Mouse (Mus musculus): ENCODE measurements around the gene Npc2. TPM values are rescaled to one million over a fixed set of nuclear protein-coding genes. Genes with fewer than 3 reads are reported as not detected.

The Npc2 gene
- polyA plus RNA-seq, 1 experiment, result 180 TPM

DNA sequence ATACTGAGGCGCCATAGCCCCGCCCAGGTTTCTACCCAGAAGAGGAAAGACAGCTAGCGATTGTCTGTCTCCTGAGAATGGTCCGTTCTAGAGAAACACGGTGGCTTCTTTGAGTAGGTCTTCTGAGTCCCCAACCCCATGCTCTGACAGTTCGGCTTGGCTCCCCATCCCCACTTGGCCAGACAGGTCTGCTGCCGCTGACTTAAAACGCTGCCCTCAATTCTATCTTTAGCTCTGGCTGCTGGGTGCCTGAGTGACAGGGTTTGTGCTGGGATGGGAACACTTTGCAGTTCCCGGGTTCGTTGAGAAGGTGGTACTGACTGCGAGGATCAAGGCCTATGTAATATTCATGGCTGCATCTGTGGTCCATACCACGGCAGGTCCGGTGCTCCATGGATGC is 39.6 kb downstream of the Npc2 start:
- Histone ChIP-seq H3K9ac (ENCODE audit: low read depth, poor library complexity, severe bottlenecking) (no peak overlapping the region), H3K27me3 (ENCODE audit: control insufficient read depth, insufficient read depth, low read length, poor library complexity, severe bottlenecking) (no peaks in the 10 kb centered on the region), H3K27ac (ENCODE audit: insufficient read depth, low read length) (no peak overlapping the region), H3K9me3 (replicated peaks; ENCODE audit: control insufficient read depth, insufficient read depth, low read length, poor library complexity, severe bottlenecking) (no peaks in the 10 kb centered on the region), H3K4me1 (ENCODE audit: control insufficient read depth, insufficient read depth, low read length) (no peaks in the 10 kb centered on the region), H3K4me3 (ENCODE audit: low read depth, low read length) (no peak overlapping the region), H3K36me3 (ENCODE audit: control insufficient read depth, insufficient read depth, low read length, poor library complexity, severe bottlenecking) (no peaks in the 10 kb centered on the region)
- no peak for TF ChIP-seq CTCF (IDR thresholded peaks at IDR 0.05; ENCODE audit: low read depth, low read length)
- TF ChIP-seq EP300 (IDR thresholded peaks at IDR 0.05; ENCODE audit: insufficient read depth, low read depth, low read length), result no peak
- no peak for TF ChIP-seq POLR2A (IDR thresholded peaks at IDR 0.05; ENCODE audit: insufficient read depth, low read length)

DNA sequence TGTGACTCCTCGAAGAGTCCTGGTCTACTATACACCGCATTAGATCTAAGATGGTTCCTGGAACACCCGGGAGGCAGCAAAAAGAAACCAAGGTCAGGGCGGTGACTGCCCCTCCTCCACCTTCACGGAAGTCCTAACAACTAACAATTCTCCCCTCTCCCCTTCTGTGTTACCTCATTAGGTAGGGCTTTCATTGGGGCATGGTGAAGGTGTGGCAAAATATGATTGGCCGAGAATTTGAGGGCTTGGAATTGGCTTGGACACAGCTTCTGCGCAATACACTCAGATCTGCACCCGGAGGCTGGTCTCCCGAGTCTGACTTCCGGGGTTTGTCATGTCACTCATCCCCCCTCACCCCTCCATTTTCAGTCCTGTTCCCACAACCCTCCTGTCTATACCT is 44.5 kb downstream of the Npc2 start:
- Histone ChIP-seq H3K27me3 (ENCODE audit: control insufficient read depth, insufficient read depth, low read length, poor library complexity, severe bottlenecking) (no peaks in the 10 kb centered on the region), H3K4me1 (ENCODE audit: control insufficient read depth, insufficient read depth, low read length) (no peaks in the 10 kb centered on the region), H3K9ac (ENCODE audit: low read depth, poor library complexity, severe bottlenecking) (no peak overlapping the region), H3K9me3 (replicated peaks; ENCODE audit: control insufficient read depth, insufficient read depth, low read length, poor library complexity, severe bottlenecking) (no peaks in the 10 kb centered on the region), H3K36me3 (ENCODE audit: control insufficient read depth, insufficient read depth, low read length, poor library complexity, severe bottlenecking) (no peaks in the 10 kb centered on the region), H3K27ac (ENCODE audit: insufficient read depth, low read length) (no peak overlapping the region), H3K4me3 (ENCODE audit: low read depth, low read length) (no peak overlapping the region)
- TF ChIP-seq POLR2A (IDR thresholded peaks at IDR 0.05; ENCODE audit: insufficient read depth, low read length), result no peak
- no peak for TF ChIP-seq CTCF (IDR thresholded peaks at IDR 0.05; ENCODE audit: low read depth, low read length)
- TF ChIP-seq EP300 (IDR thresholded peaks at IDR 0.05; ENCODE audit: insufficient read depth, low read depth, low read length), result no peak

DNA sequence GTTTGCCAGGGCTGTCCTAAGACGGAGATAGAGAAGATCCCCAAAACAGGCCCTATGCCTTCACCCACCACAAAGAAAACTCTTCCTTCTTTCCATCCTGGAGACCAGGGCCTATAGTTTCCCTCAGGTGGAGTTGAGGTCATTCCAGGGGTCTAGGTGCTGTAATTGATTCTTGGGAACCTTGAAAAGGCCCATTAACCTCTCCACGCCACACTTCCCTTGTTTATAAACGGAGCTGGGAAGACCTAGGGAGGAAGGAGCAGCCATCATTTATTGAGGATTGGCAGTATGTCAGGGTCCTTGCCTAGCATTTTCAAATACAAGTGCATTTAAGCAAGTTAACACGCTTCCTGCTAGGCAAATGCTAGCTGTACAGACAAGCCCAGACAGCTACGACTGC is 45.5 kb downstream of the Npc2 start:
- H3K27ac ChIP-seq (ENCODE audit: insufficient read depth, low read length), result no peak overlapping the region
- no peak for TF ChIP-seq POLR2A (IDR thresholded peaks at IDR 0.05; ENCODE audit: insufficient read depth, low read length)
- H3K9ac ChIP-seq (ENCODE audit: low read depth, poor library complexity, severe bottlenecking), result no peak overlapping the region
- no peaks in the 10 kb centered on the region for H3K36me3 ChIP-seq (ENCODE audit: control insufficient read depth, insufficient read depth, low read length, poor library complexity, severe bottlenecking)
- no peaks in the 10 kb centered on the region for H3K27me3 ChIP-seq (ENCODE audit: control insufficient read depth, insufficient read depth, low read length, poor library complexity, severe bottlenecking)
- no peaks in the 10 kb centered on the region for H3K4me1 ChIP-seq (ENCODE audit: control insufficient read depth, insufficient read depth, low read length)
- H3K9me3 ChIP-seq (replicated peaks; ENCODE audit: control insufficient read depth, insufficient read depth, low read length, poor library complexity, severe bottlenecking), result no peaks in the 10 kb centered on the region
- H3K4me3 ChIP-seq (ENCODE audit: low read depth, low read length), result no peak overlapping the region

DNA sequence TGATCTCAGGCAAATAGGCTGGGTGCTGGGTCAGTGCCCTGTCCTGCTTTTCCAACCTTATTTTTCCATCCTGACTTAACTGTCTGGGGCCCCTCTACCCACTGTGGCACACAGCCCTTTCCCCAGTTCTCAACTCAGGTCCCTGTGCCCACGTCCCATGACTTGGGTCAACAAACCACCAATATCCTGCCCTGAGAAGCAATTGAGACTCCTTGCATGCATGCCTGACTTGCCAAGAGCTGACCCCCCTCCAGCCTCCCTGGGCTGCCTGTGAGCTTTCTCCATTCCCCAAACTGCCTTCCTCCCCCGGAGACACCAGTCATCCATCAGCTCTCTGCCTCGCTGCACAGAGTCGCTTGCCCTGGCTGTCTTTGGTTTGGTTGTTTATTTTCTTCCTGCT is 46.0 kb downstream of the Npc2 start:
- Histone ChIP-seq H3K9ac (ENCODE audit: low read depth, poor library complexity, severe bottlenecking) (no peak overlapping the region), H3K9me3 (replicated peaks; ENCODE audit: control insufficient read depth, insufficient read depth, low read length, poor library complexity, severe bottlenecking) (no peaks in the 10 kb centered on the region), H3K27ac (ENCODE audit: insufficient read depth, low read length) (no peak overlapping the region), H3K27me3 (ENCODE audit: control insufficient read depth, insufficient read depth, low read length, poor library complexity, severe bottlenecking) (no peaks in the 10 kb centered on the region), H3K36me3 (ENCODE audit: control insufficient read depth, insufficient read depth, low read length, poor library complexity, severe bottlenecking) (no peaks in the 10 kb centered on the region), H3K4me3 (ENCODE audit: low read depth, low read length) (no peak overlapping the region), H3K4me1 (ENCODE audit: control insufficient read depth, insufficient read depth, low read length) (no peaks in the 10 kb centered on the region)
- TF ChIP-seq CTCF (IDR thresholded peaks at IDR 0.05; ENCODE audit: low read depth, low read length) (no peak), POLR2A (IDR thresholded peaks at IDR 0.05; ENCODE audit: insufficient read depth, low read length) (no peak), EP300 (IDR thresholded peaks at IDR 0.05; ENCODE audit: insufficient read depth, low read depth, low read length) (no peak)

DNA sequence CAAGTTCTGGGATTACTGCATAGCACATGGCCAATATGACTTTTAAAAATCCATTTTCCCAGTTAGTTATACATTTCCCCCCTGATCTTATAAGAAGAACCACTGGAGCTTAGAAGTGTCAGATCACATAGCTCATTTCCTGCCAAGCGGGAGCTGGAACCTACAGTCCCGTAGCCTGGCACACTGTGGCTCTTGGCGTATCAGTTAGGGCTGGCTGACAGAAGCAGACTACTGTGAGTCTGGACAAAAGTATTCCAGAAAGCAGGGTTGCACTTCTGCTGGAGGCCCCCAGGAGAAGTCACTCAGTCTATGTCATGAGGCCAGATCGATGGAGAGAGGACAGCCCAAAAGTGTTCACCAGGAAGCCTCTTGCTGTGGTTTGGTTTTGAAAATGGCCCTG is 46.6 kb downstream of the Npc2 start:
- H3K27me3 ChIP-seq (ENCODE audit: control insufficient read depth, insufficient read depth, low read length, poor library complexity, severe bottlenecking), result no peaks in the 10 kb centered on the region
- TF ChIP-seq POLR2A (IDR thresholded peaks at IDR 0.05; ENCODE audit: insufficient read depth, low read length) (no peak), CTCF (IDR thresholded peaks at IDR 0.05; ENCODE audit: low read depth, low read length) (no peak), EP300 (IDR thresholded peaks at IDR 0.05; ENCODE audit: insufficient read depth, low read depth, low read length) (no peak)
- H3K4me3 ChIP-seq (ENCODE audit: low read depth, low read length), result no peak overlapping the region
- H3K9me3 ChIP-seq (replicated peaks; ENCODE audit: control insufficient read depth, insufficient read depth, low read length, poor library complexity, severe bottlenecking), result no peaks in the 10 kb centered on the region
- no peak overlapping the region for H3K27ac ChIP-seq (ENCODE audit: insufficient read depth, low read length)
- H3K9ac ChIP-seq (ENCODE audit: low read depth, poor library complexity, severe bottlenecking), result no peak overlapping the region
- no peaks in the 10 kb centered on the region for H3K36me3 ChIP-seq (ENCODE audit: control insufficient read depth, insufficient read depth, low read length, poor library complexity, severe bottlenecking)
- no peaks in the 10 kb centered on the region for H3K4me1 ChIP-seq (ENCODE audit: control insufficient read depth, insufficient read depth, low read length)

DNA sequence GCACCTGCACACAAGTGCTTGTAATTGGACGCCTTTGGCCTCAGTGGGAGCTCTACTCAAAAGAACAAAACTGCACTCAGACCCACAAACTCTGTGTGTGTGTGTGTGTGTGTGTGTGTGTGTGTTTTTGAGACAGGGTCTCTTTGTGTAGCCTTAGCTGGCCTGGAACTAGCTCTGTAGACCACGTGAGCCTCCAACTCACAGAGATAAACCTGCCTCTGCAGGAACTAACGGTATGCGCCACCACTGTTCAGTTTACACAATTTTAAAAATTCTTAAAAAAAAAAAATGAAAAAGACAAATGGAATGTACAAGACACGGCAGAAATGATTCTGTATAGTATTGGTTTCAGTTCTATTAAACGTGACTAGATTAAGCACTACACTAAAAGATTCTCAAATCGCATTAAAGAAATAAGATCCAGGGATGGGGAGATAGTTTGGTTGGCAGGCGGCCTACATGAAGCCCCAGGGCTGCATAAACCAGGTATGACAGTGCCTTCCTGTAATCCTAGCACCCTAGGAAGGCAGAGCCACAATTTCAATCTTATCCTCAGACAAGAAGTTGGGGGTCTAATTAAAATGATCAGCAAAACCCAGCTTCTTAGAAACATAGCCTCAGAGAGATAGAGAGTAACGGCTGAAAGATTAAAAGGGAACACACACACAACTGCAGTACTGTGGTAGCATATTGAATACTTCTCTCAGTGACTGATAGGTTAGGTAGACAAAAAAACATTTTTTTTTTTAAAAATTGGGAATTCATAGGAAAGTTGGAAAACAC is 54.3 kb downstream of the Npc2 start:
- TF ChIP-seq POLR2A (IDR thresholded peaks at IDR 0.05; ENCODE audit: insufficient read depth, low read length) (no peak), EP300 (IDR thresholded peaks at IDR 0.05; ENCODE audit: insufficient read depth, low read depth, low read length) (no peak), CTCF (IDR thresholded peaks at IDR 0.05; ENCODE audit: low read depth, low read length) (no peak)
- Histone ChIP-seq H3K9ac (ENCODE audit: low read depth, poor library complexity, severe bottlenecking) (no peak overlapping the region), H3K4me1 (ENCODE audit: control insufficient read depth, insufficient read depth, low read length) (no peaks in the 10 kb centered on the region), H3K36me3 (ENCODE audit: control insufficient read depth, insufficient read depth, low read length, poor library complexity, severe bottlenecking) (no peaks in the 10 kb centered on the region), H3K9me3 (replicated peaks; ENCODE audit: control insufficient read depth, insufficient read depth, low read length, poor library complexity, severe bottlenecking) (no peaks in the 10 kb centered on the region), H3K27me3 (ENCODE audit: control insufficient read depth, insufficient read depth, low read length, poor library complexity, severe bottlenecking) (no peaks in the 10 kb centered on the region), H3K27ac (ENCODE audit: insufficient read depth, low read length) (no peak overlapping the region), H3K4me3 (ENCODE audit: low read depth, low read length) (no peak overlapping the region)
